Mouse (Mus musculus): ENCODE data around the gene Telo2.
"Not testable (repeated sequence)": the region's sequence is repeated elsewhere in the genome, so short reads cannot be mapped to it uniquely, and the experiment has no call there.

Gene Telo2

DNA sequence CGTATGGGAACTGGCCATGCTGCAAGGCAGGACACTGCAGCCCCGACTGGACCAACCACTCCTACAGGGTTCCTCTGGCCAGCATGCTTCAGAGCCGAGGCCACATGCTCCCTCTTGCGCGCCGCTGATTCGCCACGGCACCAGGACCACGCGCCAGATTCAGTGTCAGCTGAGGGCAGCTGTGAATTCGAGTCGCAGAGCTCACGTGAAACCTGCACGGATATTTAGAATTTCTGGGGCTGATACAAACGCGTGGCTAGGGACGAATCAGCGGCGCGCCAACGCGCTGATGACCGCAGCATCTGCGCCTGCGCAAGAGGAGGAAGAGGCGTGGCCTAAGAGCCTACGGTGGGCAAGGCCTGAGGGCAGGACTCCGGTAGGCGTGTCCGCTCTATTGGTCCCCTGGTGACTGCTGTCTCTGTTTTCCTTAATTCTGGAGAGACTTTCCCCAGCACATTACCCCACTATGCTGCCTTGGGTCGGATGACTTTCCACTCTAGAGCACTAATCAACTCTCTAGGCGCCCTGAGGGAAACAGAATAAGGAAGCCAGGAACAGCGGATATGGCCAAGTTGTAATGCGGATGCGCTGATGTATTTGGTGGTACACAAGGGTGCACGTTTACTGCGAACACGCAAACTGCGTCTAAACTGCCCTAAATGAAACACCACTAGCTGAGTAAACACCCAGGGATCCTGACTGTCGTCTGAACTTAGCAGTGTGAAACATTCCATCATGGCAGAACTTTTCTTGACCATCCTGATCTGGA lies at the start of gene Telo2:
Telo2 (minus strand) TSS at position 304 of the 769 bp plus-strand sequence.
- DNase-seq (ENCODE audit: low spot score): peak; percentile 93

DNA sequence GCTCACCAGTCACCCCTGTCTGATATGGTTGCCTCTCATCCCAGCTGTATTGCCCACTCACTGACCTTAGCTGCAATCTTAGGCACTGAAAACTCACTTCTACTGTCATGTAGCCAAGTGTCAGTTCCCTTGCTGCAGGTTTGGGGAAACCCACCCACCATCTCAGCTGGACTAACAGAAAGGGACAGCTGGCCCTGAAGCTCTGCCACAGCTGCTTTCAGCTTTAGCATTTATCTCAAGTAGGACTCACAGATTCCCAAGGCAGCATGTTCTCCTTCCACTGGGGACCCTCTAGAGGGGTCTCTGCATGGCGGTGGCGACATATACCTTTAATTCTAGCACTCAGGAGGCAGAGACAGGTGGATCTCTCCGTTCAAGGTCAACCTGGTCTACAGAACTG lies 49.0 kb upstream of the Telo2 start:
- DNase-seq (ENCODE audit: low spot score): no peak

DNA sequence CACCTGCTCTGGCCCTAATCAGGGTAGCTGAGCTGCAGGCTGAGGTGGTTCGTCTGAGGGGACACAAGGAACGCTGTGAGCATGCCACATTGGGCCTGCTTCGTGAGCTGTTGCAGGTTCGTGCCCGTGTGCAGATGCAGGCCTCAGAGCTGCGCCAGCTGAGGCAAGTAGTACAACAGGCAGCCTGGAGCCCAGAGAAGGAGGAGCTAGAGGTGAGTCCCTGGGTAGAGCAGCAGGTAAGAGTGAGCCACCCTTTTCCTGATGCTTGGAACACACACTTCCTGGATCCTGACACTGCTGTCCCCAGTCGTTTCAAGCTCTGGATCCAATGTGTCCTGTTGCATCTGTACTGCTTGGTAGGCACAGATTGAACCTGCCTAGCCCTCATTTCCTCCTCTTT lies 47.6 kb upstream of the Telo2 start:
- no peak for DNase-seq (ENCODE audit: low spot score)

DNA sequence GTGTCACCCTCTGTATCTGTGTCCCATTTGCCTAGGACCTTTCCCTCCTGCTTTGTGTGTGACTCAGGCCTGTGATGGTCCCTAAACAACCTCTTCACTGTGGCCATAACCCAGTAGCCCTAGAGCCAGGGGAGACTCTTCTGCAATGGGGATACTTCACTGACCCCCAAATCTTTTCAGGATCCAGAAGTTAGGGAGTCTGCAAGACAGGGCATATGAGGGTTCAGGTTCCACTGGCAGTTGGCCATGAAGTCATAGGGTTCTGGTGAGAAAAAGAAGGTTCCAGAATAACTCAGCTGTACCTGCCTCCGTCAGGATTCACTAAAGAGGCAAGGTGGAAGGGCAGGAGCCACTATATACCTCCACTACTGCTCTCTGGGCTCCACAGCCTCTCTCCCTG lies 46.4 kb upstream of the Telo2 start, which contains the start of gene Ccdc154:
Ccdc154 (plus strand) TSS at position 301 of the 400 bp plus-strand sequence.
- no peak for DNase-seq (ENCODE audit: low spot score)

DNA sequence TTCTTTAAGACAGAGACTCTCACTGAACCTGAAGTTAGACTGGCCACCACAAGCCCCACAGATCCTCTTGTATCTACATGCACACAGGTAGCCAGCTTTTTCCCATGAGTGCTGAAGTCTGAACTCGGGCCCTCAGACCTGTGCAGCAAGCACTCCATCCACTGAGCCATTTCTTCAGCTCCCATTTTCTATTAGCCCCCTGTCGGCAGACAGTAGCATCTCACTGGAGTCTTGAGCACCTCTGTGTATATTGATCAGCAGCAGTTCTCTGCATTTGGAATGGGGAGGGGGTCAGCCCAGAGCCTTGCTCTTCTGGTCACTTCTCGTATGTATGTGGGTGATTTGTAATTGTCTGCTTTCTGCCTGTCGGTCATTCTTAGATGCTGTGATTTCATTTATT lies 24.2 kb upstream of the Telo2 start:
- DNase-seq (ENCODE audit: low spot score): no peak

DNA sequence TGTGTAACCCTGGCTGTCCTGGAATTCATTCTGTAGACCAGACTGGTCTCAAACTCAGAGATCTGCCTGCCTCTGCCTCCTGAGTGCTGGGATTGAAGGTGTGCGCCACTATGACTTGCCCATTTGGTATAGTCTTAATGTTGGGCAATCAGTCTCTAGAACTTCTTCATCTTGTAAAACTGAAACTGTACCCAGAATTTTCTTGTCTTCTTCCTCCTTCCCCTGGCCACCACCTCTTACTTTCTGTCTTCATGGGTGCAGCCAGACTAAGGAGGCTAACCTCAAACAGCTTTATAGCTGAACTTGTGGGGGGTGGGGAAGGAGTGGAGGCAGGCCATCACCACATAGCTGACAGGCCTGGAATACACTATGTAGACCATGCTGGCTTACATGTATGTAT lies 23.0 kb upstream of the Telo2 start:
- DNase-seq (ENCODE audit: low spot score): no peak

DNA sequence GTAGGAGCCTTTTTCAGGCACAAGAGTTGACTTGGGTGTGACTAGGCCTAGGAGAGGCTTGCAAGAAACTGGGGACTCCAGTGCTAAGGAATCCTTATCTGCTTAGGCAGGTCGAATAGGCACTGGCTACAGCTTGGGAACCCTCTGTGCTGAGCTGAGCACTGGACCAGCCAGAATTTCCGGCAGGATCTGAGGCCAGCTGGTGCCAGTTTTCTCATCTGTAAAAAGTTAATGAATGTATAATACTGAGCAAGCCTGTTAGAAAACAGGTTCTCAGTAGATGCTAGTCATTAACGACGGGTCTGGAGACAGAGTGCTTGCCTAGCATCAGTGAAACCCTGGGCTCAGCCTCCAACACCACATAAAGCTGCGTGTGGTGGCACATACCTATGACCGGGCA lies 19.9 kb upstream of the Telo2 start:
- DNase-seq (ENCODE audit: low spot score): no peak

DNA sequence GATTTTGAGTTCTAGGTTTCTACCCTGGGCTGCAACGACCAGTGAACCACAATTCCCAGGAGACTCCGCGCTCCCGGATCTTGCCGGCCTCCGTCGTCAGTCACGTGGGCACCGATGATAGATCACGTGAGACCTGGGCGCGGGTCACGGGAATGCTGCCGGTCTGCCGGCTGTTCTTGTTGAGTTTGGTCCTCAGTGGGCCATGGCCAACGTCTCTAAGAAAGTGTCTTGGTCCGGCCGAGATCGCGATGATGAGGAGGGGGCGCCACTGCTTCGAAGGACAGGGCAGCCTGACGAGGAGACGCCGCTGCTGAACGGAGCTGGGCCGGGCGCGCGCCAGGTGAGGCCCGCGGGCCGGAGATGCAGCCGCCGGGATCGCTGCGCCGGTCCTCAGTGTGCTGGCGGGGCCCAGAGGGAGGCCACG lies 17.5 kb upstream of the Telo2 start, which contains the start of gene Clcn7:
Clcn7 (plus strand) TSS at position 117 of the 424 bp plus-strand sequence.
- peak; percentile 88 for DNase-seq (ENCODE audit: low spot score)

DNA sequence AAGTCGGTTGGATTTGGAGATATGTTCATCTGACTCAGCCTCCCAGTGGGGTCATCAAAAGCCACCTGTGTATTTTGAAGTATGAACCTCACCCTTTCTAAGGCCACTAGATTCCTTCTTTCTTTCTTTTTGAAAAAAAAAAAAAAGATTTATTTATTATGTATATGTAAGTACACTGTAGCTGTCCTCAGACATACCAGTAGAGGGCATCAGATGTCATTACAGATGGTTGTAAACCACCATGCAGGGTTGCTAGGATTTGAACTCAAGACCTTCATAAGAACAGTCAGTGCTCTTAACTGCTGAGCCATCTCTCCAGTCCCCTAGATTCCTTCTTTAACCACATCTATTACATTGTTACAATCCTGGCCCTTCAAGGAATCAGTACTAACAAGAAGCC lies 14.3 kb upstream of the Telo2 start:
- no peak for DNase-seq (ENCODE audit: low spot score)

DNA sequence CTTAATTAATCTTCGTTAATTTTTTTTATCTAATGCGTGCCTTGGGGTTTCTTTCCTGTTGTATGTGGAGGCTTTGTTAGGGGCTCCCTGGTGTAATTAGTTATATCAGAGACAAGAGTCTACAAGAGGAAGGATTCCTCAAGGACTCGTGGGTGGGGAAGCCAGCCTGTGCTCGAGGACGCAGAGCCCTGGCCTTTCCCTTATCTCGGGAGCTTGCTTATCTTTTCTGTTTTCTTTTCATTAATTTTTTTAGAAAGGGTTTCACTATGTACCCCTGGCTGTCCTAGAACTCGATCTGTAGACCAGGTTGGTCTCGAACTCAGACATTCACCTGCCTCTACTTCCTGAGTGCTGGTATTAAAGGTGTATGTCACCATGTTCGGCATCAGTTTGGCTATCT lies 11.9 kb upstream of the Telo2 start:
- DNase-seq (ENCODE audit: low spot score): no peak

DNA sequence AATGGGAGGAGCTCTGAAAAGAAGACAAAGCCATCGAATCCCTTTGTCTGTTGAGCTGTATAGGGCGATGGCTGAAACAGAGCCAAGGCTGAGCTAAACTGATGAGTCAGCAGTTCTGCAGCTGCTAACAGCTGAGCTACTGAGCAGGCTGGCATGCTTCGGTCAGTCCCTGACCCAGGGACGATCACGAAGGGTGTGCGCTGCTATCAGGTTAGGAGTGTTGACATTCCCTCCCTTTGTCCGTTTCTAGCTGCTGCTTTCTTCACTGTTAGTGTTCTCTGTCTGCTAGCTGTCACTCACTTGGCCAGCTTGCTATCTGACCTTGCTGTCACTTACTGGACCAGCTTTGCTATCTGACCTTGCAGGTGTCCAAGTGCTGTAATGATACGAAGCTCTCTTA lies 11.3 kb upstream of the Telo2 start:
- no peak for DNase-seq (ENCODE audit: low spot score)

DNA sequence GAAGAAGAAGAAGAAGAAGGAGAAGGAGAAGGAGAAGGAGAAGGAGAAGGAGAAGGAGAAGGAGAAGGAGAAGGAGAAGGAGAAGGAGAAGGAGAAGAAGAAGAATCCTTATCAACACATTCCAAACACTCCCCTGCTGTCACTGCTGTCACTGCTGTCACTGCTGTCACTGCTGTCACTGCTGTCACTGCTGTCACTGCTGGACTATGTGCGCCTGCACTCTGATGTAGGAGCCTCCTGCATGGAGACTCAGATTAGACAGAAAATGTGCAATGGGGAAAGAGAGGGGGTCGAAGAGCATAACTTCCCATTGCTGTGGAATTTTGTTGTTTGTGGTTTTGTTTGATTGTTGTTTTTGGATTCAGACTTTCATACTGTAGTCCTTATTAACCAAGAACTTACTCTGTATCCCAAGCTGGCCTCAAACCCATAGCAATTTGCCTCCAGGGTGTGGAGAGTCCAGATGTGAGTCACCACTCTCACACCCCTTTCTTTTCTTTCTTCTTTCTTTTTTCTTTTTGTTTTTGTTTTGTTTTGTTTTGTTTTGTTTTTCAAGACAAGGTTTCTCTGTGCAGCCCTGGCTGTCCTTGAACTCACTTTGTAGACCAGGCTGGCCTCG lies 9.8 kb upstream of the Telo2 start:
- not testable (repeated sequence) for DNase-seq (ENCODE audit: low spot score)

DNA sequence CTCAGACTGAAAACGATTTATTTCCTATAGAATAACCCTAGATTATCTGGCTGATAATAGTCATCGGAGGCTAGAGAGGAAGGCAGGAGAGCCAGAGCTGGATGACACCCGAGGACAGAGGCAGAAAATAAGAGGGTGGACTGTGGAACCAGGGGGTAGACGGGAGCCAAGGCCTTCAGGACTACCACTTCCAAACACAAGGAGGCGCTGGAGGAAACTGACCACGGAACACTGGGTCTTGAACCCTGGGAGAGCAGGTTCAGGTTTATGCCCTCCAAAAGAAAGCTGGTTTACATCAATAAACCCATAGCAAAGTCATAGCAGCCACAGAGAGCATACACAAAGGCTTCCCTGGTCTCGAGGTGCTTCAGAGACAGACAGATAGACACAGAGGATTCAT lies 8.2 kb upstream of the Telo2 start:
- no peak for DNase-seq (ENCODE audit: low spot score)

DNA sequence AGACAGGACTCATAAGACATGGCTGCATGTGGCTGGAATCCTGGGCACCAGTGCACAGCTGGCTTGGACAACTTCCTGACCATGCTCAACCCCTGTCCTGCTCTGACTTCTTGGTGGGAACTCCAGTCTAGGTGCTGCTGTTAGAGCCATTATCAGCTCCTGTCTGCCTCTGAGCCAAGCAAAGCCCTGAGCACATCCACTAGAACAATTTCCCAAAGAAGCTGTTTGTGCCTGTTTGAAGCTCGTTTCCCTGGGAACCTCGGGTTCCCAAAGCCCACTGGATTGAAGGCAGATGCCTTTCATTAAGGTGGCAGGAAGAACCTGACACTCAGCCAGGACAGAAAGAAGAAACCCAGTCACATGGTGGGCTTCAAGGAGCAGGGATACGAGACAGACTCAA lies 4.6 kb upstream of the Telo2 start, which contains the start of gene Ptx4:
Ptx4 (plus strand) TSS at position 355 of the 400 bp plus-strand sequence.
- no peak for DNase-seq (ENCODE audit: low spot score)

DNA sequence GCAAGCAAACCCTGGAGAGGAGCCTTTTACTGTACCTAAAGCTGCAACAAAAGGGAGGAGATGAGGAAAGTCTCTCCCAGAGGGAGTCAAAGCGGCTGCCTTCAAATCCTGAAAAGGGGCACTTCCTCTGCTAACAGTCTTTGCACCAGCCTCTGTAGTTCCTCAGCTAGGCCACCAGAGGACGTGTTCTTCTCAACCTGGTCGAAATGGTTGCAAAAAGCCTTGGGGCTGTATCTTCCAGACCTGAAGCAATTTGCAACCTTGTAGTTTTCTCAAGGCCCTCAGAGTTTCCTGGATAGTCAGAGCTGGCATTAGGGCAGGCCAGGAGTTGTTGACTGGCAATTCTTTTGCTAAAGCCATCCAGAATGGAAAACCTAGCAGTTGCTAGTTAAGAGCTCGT lies 1.5 kb upstream of the Telo2 start:
- DNase-seq (ENCODE audit: low spot score): peak; percentile 18

DNA sequence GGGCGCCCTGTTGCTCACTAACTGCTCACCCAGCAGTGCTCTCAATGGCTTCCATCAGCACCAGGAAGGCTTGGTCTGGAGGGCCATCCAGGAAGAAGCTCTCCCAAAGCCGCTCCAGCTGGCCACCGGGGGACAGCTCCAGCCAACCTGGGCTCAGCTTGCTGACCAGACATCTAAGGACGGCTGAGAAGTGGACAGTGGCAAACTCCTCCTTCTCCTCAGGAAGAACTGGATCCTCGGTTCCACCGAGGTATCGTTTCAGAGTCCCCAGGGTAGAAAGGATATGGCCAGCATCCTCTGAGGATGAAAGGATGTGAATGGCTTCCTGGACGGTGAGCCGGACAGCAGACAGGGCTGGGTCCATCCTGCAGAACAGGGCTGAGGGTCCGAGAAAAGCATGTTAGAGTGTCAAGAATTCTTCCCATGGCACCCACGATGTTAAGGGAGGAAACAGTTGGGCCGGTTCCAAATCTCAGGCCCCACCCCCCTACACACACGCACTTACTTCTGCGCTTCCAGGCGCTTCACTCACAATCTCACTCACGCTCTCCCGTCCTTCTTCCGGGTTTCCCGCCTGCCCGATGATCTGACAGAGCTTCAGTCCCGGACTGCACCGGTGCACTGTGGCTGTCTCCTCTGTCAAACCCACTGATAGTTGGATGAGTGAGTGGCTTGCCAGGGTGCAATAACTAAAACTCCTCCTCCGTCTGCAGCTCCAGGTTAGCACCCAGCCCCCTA lies 690 bp downstream of the Telo2 start:
- no peak for DNase-seq (ENCODE audit: low spot score)

DNA sequence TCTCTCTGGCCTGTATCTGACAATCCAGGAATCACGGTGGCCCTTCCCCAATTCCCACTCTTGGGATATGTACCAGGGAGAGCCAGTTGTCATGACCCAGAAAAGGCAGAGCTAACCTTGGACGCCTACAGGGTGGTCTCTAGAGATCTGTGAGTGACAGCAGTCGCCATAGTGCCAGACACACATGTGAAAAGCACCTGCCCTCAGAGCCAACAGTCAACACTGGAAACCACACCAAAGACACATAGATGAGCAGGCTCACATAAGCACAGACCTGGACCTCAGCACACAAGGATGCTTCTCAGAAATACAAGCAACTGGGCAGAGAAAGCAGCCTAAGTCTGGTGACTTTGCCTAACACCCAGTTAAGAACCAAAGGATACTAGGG lies 3.4 kb downstream of the Telo2 start:
- no peak for DNase-seq (ENCODE audit: low spot score)

DNA sequence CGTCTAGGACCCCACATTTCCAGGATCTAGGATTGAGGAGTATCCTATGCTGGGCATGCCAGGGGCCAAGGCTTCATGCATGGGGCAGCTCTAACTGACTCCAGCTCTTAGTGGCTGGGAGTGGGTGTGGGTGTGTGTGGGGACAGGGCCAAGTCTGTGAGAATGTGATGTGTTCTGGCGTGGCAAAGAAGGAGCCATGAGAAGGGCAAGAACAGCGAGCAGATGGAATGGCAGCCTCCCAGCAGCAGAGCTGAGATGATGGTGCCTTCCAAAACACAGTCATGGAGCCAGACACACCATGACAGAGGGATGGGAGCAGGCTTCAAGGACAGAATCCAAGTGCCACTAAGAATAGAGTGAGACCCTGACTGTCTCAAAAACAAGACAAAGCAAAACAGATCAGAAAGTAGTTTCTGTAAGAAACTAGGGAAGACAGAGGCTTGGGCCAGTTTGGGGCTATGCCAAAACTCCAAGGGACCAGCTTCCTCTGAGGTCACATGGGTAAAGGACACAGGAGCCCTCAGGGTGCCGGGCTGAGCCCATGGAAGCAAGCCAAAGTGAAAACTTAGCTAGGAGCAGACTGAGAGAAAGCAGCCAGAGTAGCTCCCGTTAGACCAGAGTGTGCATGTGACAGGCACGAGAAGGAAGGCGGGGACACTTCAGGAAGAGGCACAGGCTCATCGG lies 3.9 kb downstream of the Telo2 start:
- DNase-seq (ENCODE audit: low spot score): no peak

DNA sequence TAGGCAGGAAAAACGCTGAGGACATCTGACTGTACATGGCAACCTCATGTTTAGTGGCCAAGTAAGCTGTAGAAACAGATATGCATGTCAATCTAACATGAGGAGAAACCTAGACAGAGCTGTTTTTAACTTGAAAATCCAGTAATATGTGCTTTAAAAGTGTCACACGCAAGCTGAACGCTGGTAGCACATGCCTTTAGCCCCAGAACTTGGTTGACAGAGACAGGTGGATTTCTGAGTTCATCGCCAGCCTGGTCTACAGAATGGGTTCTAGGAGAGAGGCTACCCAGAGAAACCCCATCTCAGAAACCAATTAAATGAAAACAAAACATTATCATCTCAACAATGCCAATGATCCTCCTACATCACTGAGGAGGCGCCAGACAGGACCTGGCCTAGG lies 4.5 kb downstream of the Telo2 start:
- DNase-seq (ENCODE audit: low spot score): no peak

DNA sequence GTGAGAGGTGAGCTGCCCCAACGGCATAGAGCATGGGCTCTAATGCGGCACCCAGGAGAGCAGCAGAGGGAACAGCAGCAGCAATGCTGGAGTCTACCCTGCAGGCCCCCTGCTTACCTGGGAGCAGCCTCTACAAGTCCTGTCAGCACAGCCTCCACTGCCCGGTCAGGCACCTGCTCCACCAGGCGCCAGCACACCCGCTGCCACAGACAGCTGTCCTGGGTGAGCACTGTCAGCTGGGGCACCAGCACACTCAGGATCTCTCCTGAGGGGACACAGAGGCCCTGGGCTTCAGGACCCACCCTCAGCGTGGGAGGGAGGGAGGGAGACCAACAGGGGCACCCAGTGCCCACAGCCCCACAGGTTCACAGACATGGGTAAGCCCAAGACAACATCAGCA lies 5.2 kb downstream of the Telo2 start:
- no peak for DNase-seq (ENCODE audit: low spot score)

DNA sequence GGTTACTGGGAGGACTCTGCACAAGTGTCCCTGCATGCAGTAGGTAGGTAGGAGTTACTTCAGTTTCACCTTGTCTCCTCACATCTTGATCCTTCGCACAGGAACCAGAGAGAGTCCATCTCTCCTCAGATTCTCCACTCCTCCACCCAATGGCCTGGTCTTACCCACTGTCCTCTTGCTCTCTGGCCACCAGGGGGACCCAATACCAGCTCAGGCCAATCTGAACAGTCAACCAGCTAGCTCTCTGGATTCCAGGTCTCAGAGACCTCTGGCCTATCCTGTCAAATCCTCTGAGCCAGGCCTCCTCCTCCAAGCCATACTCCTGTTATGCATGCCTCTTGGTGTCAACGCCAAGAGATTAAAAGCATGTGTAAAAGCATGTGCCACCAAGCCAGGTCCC lies 6.2 kb downstream of the Telo2 start:
- DNase-seq (ENCODE audit: low spot score): peak; percentile 40

DNA sequence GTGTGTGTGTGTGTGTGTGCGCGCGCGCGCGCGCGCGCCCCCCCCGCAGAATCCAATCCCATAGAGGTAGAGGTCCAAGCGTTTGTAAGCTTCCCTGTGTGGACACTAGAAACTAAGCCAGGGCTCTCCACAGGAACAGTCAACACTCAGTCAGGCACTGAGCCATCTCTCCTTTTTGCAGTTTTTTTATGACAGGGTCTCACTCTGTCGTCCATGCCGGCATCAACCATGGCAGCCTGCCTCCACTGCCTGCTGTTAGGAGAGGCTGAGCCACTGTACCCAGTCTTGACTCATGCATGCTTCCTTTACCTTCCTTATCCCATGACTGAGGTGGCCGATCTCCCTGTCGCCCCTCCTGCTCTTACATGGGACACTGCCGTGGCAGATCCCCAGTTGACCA lies 8.0 kb downstream of the Telo2 start:
- no peak for DNase-seq (ENCODE audit: low spot score)

All from urinary bladder, postnatal 25 days (tissue).